ENCODE assay signal across 11 mouse cellular contexts in genomic region chrX:9441102-9441501, GRCm38 (mm10). TPM values are rescaled to one million over a fixed set of nuclear protein-coding genes. Genes with fewer than 3 reads are reported as not detected.
DNase-seq lines count a peak whose midpoint lies in the region; ATAC-seq and TF ChIP-seq lines count a peak whose summit lies in the region.
"Had no signal": no experiment of that assay in that cellular context is flagged by ENCODE, and none has a peak within 500 bp of the region (broad histone marks: within the 10 kb centered on the region; RNA-seq: fewer than 3 reads in every experiment).

No protein-coding gene starts in this region.

- no peak for ATAC-seq in kidney, postnatal 0 days (replicated peaks; ENCODE audit: low FRiP score, low read depth)
- ATAC-seq in liver, embryonic 14.5 days (ENCODE audit: insufficient read depth), result no peak
- no peak for ATAC-seq in monocyte, adult 5-6 weeks (replicated peaks; ENCODE audit: insufficient number of reproducible peaks, low FRiP score, low TSS enrichment, poor library complexity, severe bottlenecking)

- peak; percentile 16; the same call in 1 of the 2 replicates for TF ChIP-seq CTCF in kidney, postnatal 0 days (IDR thresholded peaks at IDR 0.05; ENCODE audit: low read depth)
- TF ChIP-seq CTCF in MEL (IDR thresholded peaks at IDR 0.05 in 2 of 3, conservative IDR thresholded peaks at IDR 0.05 in 1 of 3; ENCODE audit: control insufficient read depth in 1 of 3, insufficient read depth in 1 of 3, low read depth in 2 of 3, low read length in 3 of 3, poor library complexity in 1 of 3, severe bottlenecking in 1 of 3), result peak; percentile 14 to 69 (median 22); a peak in 4 of 6 replicates
- TF ChIP-seq CTCF in liver, embryonic 14.5 days (IDR thresholded peaks at IDR 0.05; ENCODE audit: low read depth), result peak; percentile 19; the same call in 1 of the 2 replicates

- no peak overlapping the region for H3K9ac ChIP-seq in kidney, postnatal 0 days (ENCODE audit: low read depth, low read length)
- H3K9ac ChIP-seq in MEL (ENCODE audit: control insufficient read depth, low read depth, low read length, poor library complexity, severe bottlenecking), result no peak overlapping the region
- H3K9ac ChIP-seq in liver, embryonic 14.5 days (replicated peaks), result no peak overlapping the region
- H3K9ac ChIP-seq: heart, embryonic 15.5 days; lung, embryonic 15.5 days; midbrain, embryonic 12.5 days had no signal

- H3K36me3 ChIP-seq in kidney, postnatal 0 days (ENCODE audit: insufficient read depth, low read length), result no peaks in the 10 kb centered on the region
- H3K36me3 ChIP-seq in MEL (ENCODE audit: control insufficient read depth in 1 of 2, insufficient read depth in 2 of 2, low read length in 2 of 2), result no peaks in the 10 kb centered on the region
- no peaks in the 10 kb centered on the region for H3K36me3 ChIP-seq in liver, embryonic 14.5 days (replicated peaks; ENCODE audit: control insufficient read depth, insufficient read depth, low read depth)
- H3K36me3 ChIP-seq: heart, embryonic 15.5 days; lung, embryonic 15.5 days; midbrain, embryonic 12.5 days had no signal

- no peak overlapping the region for H3K4me2 ChIP-seq in kidney, postnatal 0 days (ENCODE audit: low read length)
- no peak overlapping the region for H3K4me2 ChIP-seq in liver, embryonic 14.5 days (ENCODE audit: low read depth)
- H3K4me2 ChIP-seq: heart, embryonic 15.5 days; lung, embryonic 15.5 days; midbrain, embryonic 12.5 days had no signal

- 66% methylated on average over 4 of the region's 4 CpGs for WGBS in kidney, postnatal 0 days
- 43% methylated on average over 4 of the region's 4 CpGs for WGBS in liver, embryonic 14.5 days (ENCODE audit: insufficient replicate concordance)

- TF ChIP-seq POLR2A in MEL (IDR thresholded peaks at IDR 0.05; ENCODE audit: control insufficient read depth in 1 of 2, insufficient read depth in 1 of 2, low read depth in 1 of 2, low read length in 2 of 2, poor library complexity in 1 of 2), result no peak

- peak; percentile 9 for DNase-seq in adrenal gland, postnatal 14 days
- DNase-seq in adrenal gland, adult 2 months, result no peak
- DNase-seq in kidney, postnatal 0 days (ENCODE audit: low spot score), result no peak
- DNase-seq in kidney, adult 11 months, result no peak
- DNase-seq in MEL (ENCODE audit: low read depth, low spot score), result peak; percentile 46
- no peak for DNase-seq in liver, embryonic 14.5 days (ENCODE audit: low read depth in 3 of 3, low spot score in 3 of 3)
- no peak for DNase-seq in urinary bladder, adult 2 months (ENCODE audit: low spot score)

- no peak for TF ChIP-seq EP300 in MEL (IDR thresholded peaks at IDR 0.05; ENCODE audit: low read depth in 1 of 2, low read length in 2 of 2)
- no peak for TF ChIP-seq EP300 in liver, embryonic 14.5 days (IDR thresholded peaks at IDR 0.05; ENCODE audit: low read depth)

- no peaks in the 10 kb centered on the region for H3K9me3 ChIP-seq in kidney, postnatal 0 days (replicated peaks; ENCODE audit: low read length)
- H3K9me3 ChIP-seq in MEL (replicated peaks; ENCODE audit: insufficient read depth, low read length), result no peaks in the 10 kb centered on the region
- H3K9me3 ChIP-seq in liver, embryonic 14.5 days (ENCODE audit: control insufficient read depth, low read length), result no peaks in the 10 kb centered on the region
- H3K9me3 ChIP-seq: heart, embryonic 15.5 days; lung, embryonic 15.5 days; midbrain, embryonic 12.5 days had no signal

- H3K27ac ChIP-seq in kidney, postnatal 0 days, result no peak overlapping the region
- no peak overlapping the region for H3K27ac ChIP-seq in MEL (ENCODE audit: control insufficient read depth, low read depth, low read length)
- no peak overlapping the region for H3K27ac ChIP-seq in liver, embryonic 14.5 days
- H3K27ac ChIP-seq: heart, embryonic 15.5 days; lung, embryonic 15.5 days; midbrain, embryonic 12.5 days had no signal

- no peak overlapping the region for H3K4me3 ChIP-seq in kidney, postnatal 0 days (replicated peaks; ENCODE audit: low read depth, low read length)
- no peak overlapping the region for H3K4me3 ChIP-seq in MEL (ENCODE audit: control insufficient read depth in 1 of 2, insufficient read depth in 1 of 2, low read depth in 2 of 2, low read length in 2 of 2)
- H3K4me3 ChIP-seq in liver, embryonic 14.5 days (ENCODE audit: insufficient read depth in 1 of 2, low read depth in 2 of 2, low read length in 2 of 2), result no peak overlapping the region
- H3K4me3 ChIP-seq: heart, embryonic 15.5 days; lung, embryonic 15.5 days; midbrain, embryonic 12.5 days had no signal

- no peaks in the 10 kb centered on the region for H3K79me2 ChIP-seq in MEL (ENCODE audit: control insufficient read depth, insufficient read depth, low read length, poor library complexity)

- peak; percentile 55 for TF ChIP-seq RAD21 in MEL (IDR thresholded peaks at IDR 0.05; ENCODE audit: low read depth, low read length)

- H3K27me3 ChIP-seq in kidney, postnatal 0 days (ENCODE audit: insufficient read depth, low read length), result no peaks in the 10 kb centered on the region
- H3K27me3 ChIP-seq in MEL (ENCODE audit: control insufficient read depth in 1 of 2, insufficient read depth in 2 of 2, low read length in 2 of 2), result peaks cover 2 to 3% of the 10 kb centered on the region in 2 experiments; a peak in 2 of 4 replicates
- H3K27me3 ChIP-seq in liver, embryonic 14.5 days (ENCODE audit: control insufficient read depth, insufficient read depth, low read length), result no peaks in the 10 kb centered on the region
- H3K27me3 ChIP-seq: heart, embryonic 15.5 days; lung, embryonic 15.5 days; midbrain, embryonic 12.5 days had no signal

- no peaks in the 10 kb centered on the region for H3K4me1 ChIP-seq in kidney, postnatal 0 days (replicated peaks; ENCODE audit: insufficient read depth, low read length)
- H3K4me1 ChIP-seq in MEL (ENCODE audit: control insufficient read depth in 1 of 2, insufficient read depth in 2 of 2, low read length in 2 of 2), result no peaks in the 10 kb centered on the region
- no peaks in the 10 kb centered on the region for H3K4me1 ChIP-seq in liver, embryonic 14.5 days (replicated peaks; ENCODE audit: control insufficient read depth in 2 of 2, insufficient read depth in 2 of 2, low read length in 1 of 2)
- H3K4me1 ChIP-seq: heart, embryonic 15.5 days; lung, embryonic 15.5 days; midbrain, embryonic 12.5 days had no signal

TF ChIP-seq in MEL, 35 proteins besides CTCF, POLR2A, EP300 and RAD21:
- no peak for TF ChIP-seq USF2 (IDR thresholded peaks at IDR 0.05; ENCODE audit: borderline replicate concordance in 1 of 2, insufficient read depth in 1 of 2, low read depth in 1 of 2, low read length in 2 of 2)
- TF ChIP-seq SMC3 (IDR thresholded peaks at IDR 0.05; ENCODE audit: low read depth, low read length), result peak; percentile 74
- TF ChIP-seq MEF2A (IDR thresholded peaks at IDR 0.05; ENCODE audit: extremely low read depth, insufficient replicate concordance, low read depth, low read length, poor library complexity, severe bottlenecking), result no peak
- no peak for TF ChIP-seq GABPA (IDR thresholded peaks at IDR 0.05; ENCODE audit: low read depth, low read length)
- no peak for TF ChIP-seq HCFC1 (IDR thresholded peaks at IDR 0.05; ENCODE audit: low read depth, low read length)
- TF ChIP-seq ZKSCAN1 (IDR thresholded peaks at IDR 0.05; ENCODE audit: low read depth, low read length), result no peak

RNA-seq across cellular contexts. Expression of gene Cybb, which starts 46.5 kb away (rescaled TPM):
- total RNA-seq in adrenal gland, postnatal 14 days (2021), result 6.6 and 10.3 TPM in 2 replicates
- 10 to 100 TPM; 13.1 to 20.2 TPM for total RNA-seq in adrenal gland, adult 2 months (2021)
- polyA plus RNA-seq in adrenal gland, adult 2 months (2012; rRNA removed), result 0.44 and 0.48 TPM in 2 replicates
- 1.9 and 2.1 TPM in 2 replicates for polyA plus RNA-seq in kidney, postnatal 0 days (2015; fragmentation: Nextera tagmentation; extraction: Ambion mirVana)
- not detected in 2 replicates for total RNA-seq in MEL (2012; rRNA removed)
- polyA plus RNA-seq in MEL (2012; ENCODE audit: insufficient read depth in 1 of 2, insufficient read length in 2 of 2, low read depth in 1 of 2, low replicate concordance in 2 of 2, missing spikeins in 1 of 2), result not detected
- polyA plus RNA-seq in liver, embryonic 14.5 days (2012; rRNA removed), result 1.7 and 2.8 TPM in 2 replicates
- 9.2 and 9.3 TPM in 2 replicates for polyA plus RNA-seq in liver, embryonic 14.5 days (2014; fragmentation: Nextera tagmentation; extraction: Ambion mirVana)
- 809 to 1,358 TPM (median 1,349 TPM) in 3 replicates for total RNA-seq in monocyte, adult 5-6 weeks (2017)
- 5.0 and 7.7 TPM in 2 replicates for polyA plus RNA-seq in urinary bladder, adult 2 months (2012; rRNA removed)

Comparison
In these comparisons a context has a peak if more than half of its experiments do, and no peak if none do; other contexts are left out.
1. DNase-seq: peak in adrenal gland, postnatal 14 days (single experiment) and MEL (single experiment); none in adrenal gland, adult 2 months (single experiment), kidney, postnatal 0 days (single experiment), kidney, adult 11 months (single experiment), liver, embryonic 14.5 days (0 of 3) and urinary bladder, adult 2 months (single experiment).
2. Peak in every context shown above with its lines, with median percentiles within 50 percentile points of each other: CTCF ChIP-seq.